Mouse (Mus musculus) urinary bladder, postnatal 25 days (tissue): ENCODE data around the gene Prkacb.

Source experiments
- DNase-seq: peaks from one replicate; pipeline ENCODE4 v3.0.0; 2022; ENCODE audit warnings: low spot score

Gene Prkacb

DNA sequence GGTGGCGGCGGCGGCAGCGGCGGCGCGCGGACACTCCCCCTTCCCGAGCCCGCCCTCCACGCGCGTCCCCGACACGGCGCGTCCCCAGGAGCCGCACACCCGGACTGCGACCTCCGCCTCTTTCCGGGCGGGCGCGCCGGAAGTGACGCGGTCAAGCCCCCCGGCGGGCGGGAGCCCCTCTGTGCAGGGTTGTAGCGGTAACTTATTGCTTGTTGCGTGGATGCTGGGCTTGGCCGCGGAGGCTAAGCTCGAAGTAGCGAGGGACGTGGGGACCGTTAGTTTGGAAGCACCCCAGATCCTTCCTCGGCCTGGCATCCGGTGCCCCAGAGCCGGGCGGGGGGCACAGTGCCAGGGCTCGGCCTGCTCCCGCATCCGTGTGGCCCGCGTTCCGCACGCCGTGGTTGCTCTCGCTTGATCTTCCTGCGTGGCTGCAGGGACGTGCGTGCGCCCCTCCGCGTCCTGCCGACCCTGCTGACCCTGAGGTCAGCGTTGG is at the start of gene Prkacb:
Gene Prkacb, minus strand, starts transcription at position 90 of the 493 bp plus-strand sequence.
- peak; percentile 90 for DNase-seq

DNA sequence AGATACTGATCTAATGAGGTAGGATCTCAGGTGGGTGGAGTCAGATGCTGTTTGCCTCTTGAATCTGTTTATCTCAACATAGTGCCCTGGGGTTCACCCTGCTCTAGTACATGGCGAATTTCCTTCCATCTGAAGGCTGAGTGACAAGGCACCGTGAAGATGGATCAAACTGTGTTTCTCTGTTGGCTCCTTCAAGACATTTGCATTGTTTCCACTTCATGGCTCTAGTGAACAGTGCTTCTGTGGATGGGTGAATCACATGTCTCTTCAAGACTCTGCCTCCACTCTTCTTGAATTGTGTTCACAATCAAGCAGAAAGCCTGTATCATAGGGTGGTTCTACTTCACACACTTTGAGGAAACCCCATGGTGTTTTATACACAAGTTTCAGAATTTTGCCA is 47.5 kb upstream of the Prkacb start:
- no peak for DNase-seq

- no peak for DNase-seq
Observed at GRCm38 (mm10) chr3:146857373-146857772, 44.6 kb upstream of the Prkacb start.

DNA sequence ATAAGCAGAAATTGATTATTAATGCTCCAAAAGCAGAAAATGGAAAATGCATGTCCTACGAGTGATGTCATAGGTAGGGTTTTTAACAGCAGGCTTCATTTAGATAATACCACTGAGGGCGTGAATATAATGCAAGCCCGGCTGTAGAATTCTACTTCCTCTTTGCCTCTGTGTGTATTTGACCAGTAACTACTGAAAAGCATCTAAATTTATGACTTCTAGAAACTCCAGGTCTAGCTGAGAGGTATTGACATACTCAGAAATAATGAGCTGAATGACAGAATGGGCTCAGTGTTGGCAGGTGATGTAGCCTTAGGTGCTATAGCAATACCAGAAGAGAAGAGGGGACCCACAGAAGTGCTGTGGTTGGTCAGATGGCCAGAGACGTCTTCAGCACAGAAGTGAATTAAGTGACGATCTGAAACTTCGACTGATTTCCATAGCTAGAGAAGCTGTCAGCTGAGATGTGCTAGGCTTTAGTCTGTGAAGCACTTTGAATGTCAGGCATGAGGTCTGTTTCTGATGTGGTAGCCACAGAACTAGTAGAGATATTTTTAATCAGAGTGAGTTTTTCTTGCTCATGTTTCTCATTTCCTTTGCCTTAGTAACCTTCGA is 41.8 kb upstream of the Prkacb start:
- DNase-seq, result no peak

DNA sequence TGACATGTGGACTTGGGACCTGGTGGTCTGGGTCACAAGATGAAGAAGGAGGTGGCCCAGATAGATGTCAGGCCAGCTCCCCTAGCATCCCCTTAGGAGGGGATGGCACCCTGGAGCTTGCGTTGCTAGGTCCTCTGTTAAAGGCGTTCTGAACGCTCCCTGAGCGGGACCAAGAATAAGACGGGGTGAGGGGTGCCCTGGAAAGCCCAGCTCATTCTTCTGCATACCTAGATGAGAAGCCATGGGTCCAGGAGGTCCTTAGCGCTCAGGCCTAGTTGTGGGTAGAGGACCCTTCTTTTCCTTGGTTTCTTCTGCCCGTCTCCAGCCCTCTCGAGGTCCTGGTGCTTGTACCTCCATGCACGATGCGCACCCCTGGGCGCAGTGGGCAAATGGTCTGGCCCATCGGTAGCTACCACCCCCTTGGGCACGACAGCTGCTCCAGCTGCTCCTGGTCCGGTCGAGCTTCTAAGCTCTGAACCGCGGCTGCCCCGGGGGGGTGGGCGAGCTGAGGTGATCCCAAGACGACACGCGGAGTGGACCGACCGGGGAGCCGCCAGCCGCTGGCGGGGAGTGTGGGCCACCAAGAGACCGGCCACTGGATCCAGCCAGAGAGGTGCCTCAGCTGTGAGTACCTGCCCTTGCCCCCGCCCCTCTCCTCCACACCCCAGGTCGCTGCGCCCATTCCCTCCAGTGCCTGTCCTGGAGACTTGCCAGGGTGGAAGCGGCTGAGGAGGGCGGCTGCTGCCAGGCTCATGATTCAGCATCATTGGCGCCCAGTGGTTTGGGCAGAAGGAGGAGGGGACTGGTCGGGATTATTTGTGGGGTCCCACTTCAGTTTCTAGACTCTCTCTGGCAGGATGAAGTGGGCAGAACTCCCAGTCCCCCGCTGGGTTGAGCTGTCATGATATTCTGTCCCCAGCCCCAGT is 39.4 kb upstream of the Prkacb start, which contains the start of gene Ttll7:
Gene Ttll7, plus strand, starts transcription at position 402 of the 926 bp plus-strand sequence.
- peak; percentile 60 for DNase-seq

- no peak for DNase-seq
Observed at GRCm38 (mm10) chr3:146849360-146849759, 36.6 kb upstream of the Prkacb start.

DNA sequence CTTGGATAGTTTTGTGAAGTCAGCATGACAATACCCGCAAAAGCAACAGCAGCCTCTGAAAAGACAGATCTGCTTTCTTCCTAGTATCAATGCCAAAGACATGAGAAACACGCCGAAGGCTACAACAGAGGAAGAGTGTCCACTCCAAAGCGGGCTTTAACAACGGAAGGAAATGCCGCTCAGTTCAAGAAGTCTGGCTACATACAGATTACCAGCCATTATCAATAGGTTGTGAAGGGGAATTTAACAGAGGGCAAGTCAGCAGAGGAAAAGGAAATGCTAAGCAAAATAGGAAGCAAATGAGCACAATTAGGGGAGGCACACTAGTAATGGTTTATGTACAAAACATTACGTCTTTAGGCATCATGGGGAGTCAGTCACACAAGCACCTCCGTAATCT is 35.3 kb upstream of the Prkacb start:
- DNase-seq, result no peak

DNA sequence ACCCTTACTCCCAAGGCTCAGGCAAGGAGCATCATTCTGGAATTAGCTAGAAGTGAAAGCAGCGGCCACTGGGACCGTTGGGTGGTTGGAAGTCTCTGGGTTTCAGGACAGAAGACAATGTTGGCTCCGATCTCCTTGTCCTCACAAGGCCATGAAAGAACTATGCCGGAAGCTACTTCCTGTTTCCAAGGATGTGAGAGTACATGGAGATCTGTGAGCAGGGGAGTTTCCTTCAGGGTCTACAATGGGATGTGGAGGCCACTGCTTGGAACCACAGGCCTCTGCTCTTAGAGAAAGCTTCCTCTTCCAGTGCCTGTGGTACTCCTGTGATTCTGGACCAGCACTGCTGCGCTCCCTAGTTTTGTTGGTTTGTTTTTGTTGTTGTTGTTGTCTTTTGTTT is 33.4 kb upstream of the Prkacb start:
- no peak for DNase-seq

DNA sequence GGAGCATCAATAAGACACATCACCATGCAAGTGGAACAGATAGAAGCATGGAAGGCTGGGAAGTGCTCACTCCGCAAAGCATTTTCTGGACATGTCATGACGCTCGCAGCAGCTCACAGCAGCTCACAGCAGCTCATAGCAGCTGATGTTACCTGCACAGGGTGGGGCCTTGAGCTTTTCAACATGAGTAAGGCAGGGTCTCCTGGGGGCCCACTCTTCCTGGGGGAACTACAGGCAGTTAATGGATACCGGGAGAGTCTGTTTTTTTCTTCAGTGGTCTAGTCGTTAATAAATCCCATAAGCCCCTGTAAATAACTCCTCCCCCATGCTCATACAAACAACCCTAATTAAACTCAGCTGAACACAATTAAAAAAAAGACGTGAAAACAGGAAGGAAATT is 30.7 kb upstream of the Prkacb start:
- no peak for DNase-seq

- no peak for DNase-seq
Observed at GRCm38 (mm10) chr3:146842766-146843165, 30.0 kb upstream of the Prkacb start.

GRCm38 (mm10) chr3:146820718-146821117 is 7.9 kb upstream of the Prkacb start:
- no peak for DNase-seq

DNA sequence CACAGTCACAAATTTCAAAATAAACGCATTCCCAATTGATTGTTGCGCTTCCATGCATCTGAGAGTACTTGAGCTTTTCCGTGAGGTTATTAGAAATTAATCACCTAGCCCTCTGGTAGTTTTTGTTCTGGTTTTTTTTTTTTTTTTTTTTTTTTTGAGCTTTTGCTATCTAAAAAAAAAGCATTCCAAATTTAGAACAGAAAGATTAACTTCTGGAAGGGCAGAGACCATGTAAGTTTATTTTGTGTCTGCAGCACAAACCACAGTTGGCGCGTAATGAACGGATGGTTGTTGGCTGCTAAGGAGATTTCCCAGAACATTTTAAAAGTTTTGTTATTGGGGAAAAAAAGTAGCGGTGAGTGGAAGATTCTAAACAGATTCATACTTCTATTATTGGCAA is 834 bp upstream of the Prkacb start:
- DNase-seq, result no peak

- DNase-seq, result no peak
Observed at GRCm38 (mm10) chr3:146812041-146812878, 530 bp downstream of the Prkacb start.

DNA sequence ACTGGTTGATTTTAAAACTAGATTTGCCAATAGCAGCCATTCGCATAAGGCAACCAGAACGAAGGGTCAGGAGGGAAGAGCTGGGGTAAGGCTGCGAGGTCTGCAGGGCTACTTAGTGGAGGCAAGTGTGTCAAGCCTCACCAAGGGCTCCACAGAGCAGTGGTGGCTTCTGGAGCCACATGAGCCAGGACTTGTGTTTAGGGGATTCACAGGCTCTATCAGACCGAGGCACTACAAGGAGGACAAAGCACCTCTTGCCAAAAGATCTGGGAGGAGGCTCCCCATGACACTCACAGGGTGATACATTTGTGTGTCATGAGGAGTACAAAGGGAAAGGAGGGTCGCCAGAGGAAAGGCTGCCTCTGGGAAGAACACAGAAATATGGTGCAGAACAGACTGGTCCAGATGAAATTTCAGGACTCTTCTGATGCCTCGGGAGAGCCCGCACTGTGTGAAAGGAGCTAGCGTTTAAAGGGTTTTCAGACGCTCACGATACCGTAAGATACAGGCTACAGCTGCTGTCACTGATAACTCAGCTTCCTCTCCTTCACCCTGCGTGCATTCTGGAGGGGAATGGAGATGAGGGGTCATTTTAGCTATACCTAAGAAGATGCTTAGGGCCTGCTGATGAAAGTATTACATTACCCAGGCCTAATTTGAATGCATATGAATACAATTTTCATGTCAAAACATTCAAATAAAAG is 19.1 kb downstream of the Prkacb start:
- no peak for DNase-seq

DNA sequence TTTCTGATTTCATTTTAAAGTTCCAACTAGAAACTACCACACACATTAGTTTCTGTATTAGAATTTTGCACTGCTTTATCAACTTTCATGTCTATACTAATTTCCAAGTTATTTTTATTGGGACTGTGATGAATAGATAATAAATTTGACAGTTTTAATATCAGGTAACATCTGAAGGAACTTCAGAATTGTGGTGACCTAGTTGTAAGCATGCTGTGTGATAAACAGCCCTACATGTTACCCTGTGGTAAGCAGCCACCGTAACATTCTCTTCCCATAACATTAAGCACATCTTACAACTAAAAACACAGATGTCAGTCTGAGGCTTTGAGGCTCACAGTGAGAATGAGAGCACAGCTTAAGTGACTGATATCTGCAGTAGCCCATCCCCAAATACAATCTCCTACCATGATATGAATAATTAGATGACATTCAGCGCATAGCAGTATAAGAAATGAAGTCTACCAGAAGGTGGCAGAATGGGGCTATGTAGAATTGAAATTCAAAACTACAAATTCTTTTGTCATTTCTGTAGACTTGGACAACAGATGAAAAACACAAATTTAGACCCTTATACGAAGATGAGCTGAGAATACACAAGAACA is 20.5 kb downstream of the Prkacb start:
- DNase-seq, result no peak

GRCm38 (mm10) chr3:146784233-146784632 is 28.6 kb downstream of the Prkacb start:
- no peak for DNase-seq

DNA sequence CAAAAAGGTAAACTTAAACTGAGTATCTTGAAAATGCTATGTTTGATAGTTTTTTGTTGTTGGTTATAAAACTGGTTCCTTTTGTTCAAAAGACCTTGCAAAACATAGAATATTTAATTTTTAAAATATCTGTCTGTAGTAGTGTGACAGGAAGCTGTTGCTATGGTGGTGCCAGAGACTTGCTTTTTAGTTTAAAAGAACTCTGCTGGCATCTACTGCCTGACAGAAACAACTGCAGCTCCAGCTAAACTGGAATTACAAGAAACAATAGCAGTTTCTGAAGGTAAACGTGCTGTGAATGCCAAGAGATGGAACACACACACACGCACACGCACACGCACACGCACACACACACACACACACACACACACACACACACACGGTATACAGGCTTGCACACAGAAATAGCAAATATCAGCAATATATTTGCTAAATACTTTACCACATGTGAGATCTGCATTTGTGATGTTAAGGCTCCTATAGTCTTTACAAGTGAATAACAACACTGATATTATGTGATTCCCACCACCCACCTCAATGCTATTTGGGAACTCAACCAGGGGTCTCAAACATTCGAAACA is 29.1 kb downstream of the Prkacb start:
- no peak for DNase-seq

DNA sequence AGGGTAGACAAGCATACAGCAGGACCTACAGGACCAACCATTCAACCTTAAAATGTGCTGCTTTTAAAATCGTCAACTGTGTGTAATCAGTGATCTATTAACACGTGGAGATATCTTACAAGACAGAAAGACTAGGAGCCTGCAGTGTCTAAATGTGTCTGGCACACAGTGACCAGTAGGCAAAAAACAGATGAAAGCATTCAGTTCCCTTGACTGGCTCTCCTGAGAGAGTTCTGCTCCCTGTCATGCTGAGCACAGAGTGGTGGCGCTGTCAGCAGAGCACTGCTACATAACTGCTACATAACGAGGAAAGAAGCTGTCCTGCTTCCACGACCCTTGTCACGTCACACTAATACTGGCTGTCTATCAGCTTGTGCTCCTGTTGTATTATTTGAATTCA is 30.2 kb downstream of the Prkacb start:
- DNase-seq, result no peak

- peak; percentile 12 for DNase-seq
Observed at GRCm38 (mm10) chr3:146781131-146781530, 31.7 kb downstream of the Prkacb start.

DNA sequence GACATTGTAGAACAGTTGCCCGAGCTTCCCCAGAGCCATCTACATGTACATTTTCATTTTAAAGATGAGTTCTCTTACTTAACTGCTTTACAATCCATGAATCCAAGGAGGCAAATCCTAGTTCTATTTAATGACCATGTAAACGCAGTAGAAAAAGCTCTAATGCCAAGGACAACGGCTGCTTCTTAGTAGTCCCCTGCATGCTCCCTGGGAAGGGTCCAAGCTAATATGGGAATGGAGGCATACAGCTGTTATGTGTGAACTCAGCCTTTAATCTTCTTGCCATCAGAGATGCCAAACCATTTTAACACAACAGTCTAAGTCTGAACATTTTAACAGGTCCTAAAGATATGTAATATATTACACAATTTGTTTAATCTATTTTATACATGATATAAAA is 32.5 kb downstream of the Prkacb start:
- DNase-seq, result no peak

- DNase-seq, result no peak
Observed at GRCm38 (mm10) chr3:146778913-146779312, 33.9 kb downstream of the Prkacb start.
